Mouse (Mus musculus) kidney, adult 2 months (tissue): ENCODE data around the gene Fam208b.

Experiments used
- CTCF ChIP-seq: fragments of 200-500 bp; conservative IDR thresholded peaks from 2 replicates; pipeline ENCODE4 v1.5.1; 2011; ENCODE audit warnings: low read depth, mild to moderate bottlenecking, control low read depth, low read length, moderate library complexity, mixed read lengths; ENCODE audit not compliant: insufficient read depth, insufficient read length
- POLR2A ChIP-seq: fragments of 200-500 bp; IDR thresholded peaks from one replicate; pipeline ENCODE4 v1.6.1; 2011; ENCODE audit warnings: low read depth, low read length, control low read depth

DNA sequence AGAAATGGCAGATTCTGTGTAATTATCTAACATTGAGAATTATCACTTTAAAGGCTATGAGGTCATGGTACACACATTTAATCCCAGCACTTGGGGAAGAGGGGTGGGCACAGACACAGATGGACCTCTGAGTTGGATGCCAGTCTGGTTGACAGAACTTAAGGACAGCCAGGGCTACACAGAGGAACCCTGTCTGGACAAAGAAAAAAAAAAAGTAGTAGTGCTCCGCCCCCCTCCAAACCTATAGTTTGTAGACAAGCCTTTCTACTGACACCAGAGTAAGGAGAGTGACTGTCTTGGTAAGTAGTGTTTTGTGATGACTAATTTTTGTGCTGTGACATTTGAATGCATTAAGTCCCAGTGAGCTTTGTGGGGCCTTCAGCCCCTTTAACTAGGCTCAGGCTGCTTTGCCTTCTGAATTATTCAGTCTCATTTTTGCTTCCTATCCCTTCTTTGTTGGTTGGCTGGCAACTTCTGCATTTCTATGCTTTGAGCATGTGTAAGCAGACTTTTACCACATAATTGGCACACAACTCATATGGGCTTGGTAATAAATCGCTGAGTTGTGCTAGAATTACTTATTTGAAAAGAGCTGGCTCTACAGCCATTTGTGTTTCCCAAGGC lies 69.6 kb downstream of the Fam208b start:
- TF ChIP-seq POLR2A: no peak
- TF ChIP-seq CTCF: no peak
